Mouse (Mus musculus) erythroblast, embryonic 14.5 days (primary cell): ENCODE data around the gene Plxna4.

Experiments
- GATA1 ChIP-seq: IDR thresholded peaks from 2 replicates; pipeline ENCODE4 v1.6.1; 2012; ENCODE audit warnings: low read length, inconsistent platforms, mixed read lengths
- TAL1 ChIP-seq: IDR thresholded peaks from 3 replicates; pipeline ENCODE4 v1.6.1; 2012; ENCODE audit warnings: low read length, inconsistent platforms, mixed read lengths

DNA sequence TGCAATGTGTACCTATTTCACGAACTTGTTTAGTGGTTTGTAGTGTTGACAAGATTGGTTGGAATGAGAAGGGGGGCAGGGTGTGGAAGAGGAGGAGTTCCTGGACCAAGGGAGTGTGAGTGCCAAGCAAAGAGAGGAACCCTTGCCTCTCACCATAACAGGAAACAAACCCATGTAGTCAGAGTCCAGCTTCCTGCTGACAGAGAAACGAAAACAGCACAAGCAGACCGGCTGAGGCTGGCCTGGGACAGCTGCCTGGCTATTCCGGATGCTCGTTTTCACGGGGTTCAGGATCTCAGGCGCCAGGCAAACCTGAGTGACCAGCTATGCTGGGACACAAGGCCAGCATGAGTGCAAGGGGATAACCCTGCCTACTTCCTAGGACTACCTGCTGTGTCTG lies 77.1 kb downstream of the Plxna4 start:
- no peak for TF ChIP-seq GATA1
- TF ChIP-seq TAL1: no peak
